Mouse (Mus musculus) liver, embryonic 15.5 days (tissue): ENCODE data around the gene Ece1. TPM values are rescaled to one million over a fixed set of nuclear protein-coding genes. Genes with fewer than 3 reads are reported as not detected.
A peak's percentile ranks its signal among the peaks of the same experiment; 100 is the strongest.

Source experiments
- ATAC-seq: fragments of 200-750 bp; cut with Nextera tagmentation; 2 replicates; pipeline ENCODE4 v1.8.0; 2017; ENCODE audit warnings: moderate number of reproducible peaks, mild to moderate bottlenecking, moderate library complexity; ENCODE audit not compliant: insufficient read depth
- H3K27ac ChIP-seq: fragments of 300-500 bp; sonication (generic); replicated peaks from 2 replicates; pipeline ENCODE4 v1.5.1; 2015; ENCODE audit warnings: mild to moderate bottlenecking, inconsistent platforms
- H3K27me3 ChIP-seq: fragments of 300-500 bp; sonication (generic); 2 replicates; pipeline ENCODE4 v1.6.1; 2015; ENCODE audit warnings: mild to moderate bottlenecking, inconsistent platforms
- H3K36me3 ChIP-seq: fragments of 300-500 bp; sonication (generic); replicated peaks from 2 replicates; pipeline ENCODE4 v1.6.1; 2015; ENCODE audit warnings: moderate library complexity, mild to moderate bottlenecking, inconsistent platforms
- H3K4me1 ChIP-seq: fragments of 300-500 bp; sonication (generic); replicated peaks from 2 replicates; pipeline ENCODE4 v1.6.1; 2015; ENCODE audit warnings: inconsistent platforms
- H3K4me2 ChIP-seq: fragments of 300-500 bp; sonication (generic); 2 replicates; pipeline ENCODE4 v1.6.1; 2015; ENCODE audit warnings: moderate library complexity, mild to moderate bottlenecking, inconsistent platforms
- H3K4me3 ChIP-seq: fragments of 300-500 bp; sonication (generic); replicated peaks from 2 replicates; pipeline ENCODE4 v1.5.1; 2015; ENCODE audit warnings: mild to moderate bottlenecking, inconsistent platforms
- H3K9ac ChIP-seq: fragments of 300-500 bp; sonication (generic); 2 replicates; pipeline ENCODE4 v1.6.1; 2015; ENCODE audit warnings: moderate library complexity, mild to moderate bottlenecking, inconsistent platforms
- H3K9me3 ChIP-seq: fragments of 300-500 bp; sonication (generic); replicated peaks from 2 replicates; pipeline ENCODE4 v1.6.1; 2016; ENCODE audit warnings: inconsistent platforms
- WGBS: fragments of 180-500 bp; shearing (Covaris S2); methylation state at CpG from one replicate; pipeline ENCODE4 v1.1.7; 2015; ENCODE audit warnings: mixed read lengths; ENCODE audit not compliant: insufficient replicate concordance; 5-methylcytosine and 5-hydroxymethylcytosine counted together
- polyA plus RNA-seq: library from polyadenylated mRNA; unstranded; fragments of >200 nt; fragmentation: Nextera tagmentation; extraction: Ambion mirVana; gene quantifications from 2 replicates; pipeline ENCODE4 v1.2.1, GENCODE M21; 2015

The Ece1 gene
- polyA plus RNA-seq, 1 experiment from 2014 or later: 15.1 TPM

DNA sequence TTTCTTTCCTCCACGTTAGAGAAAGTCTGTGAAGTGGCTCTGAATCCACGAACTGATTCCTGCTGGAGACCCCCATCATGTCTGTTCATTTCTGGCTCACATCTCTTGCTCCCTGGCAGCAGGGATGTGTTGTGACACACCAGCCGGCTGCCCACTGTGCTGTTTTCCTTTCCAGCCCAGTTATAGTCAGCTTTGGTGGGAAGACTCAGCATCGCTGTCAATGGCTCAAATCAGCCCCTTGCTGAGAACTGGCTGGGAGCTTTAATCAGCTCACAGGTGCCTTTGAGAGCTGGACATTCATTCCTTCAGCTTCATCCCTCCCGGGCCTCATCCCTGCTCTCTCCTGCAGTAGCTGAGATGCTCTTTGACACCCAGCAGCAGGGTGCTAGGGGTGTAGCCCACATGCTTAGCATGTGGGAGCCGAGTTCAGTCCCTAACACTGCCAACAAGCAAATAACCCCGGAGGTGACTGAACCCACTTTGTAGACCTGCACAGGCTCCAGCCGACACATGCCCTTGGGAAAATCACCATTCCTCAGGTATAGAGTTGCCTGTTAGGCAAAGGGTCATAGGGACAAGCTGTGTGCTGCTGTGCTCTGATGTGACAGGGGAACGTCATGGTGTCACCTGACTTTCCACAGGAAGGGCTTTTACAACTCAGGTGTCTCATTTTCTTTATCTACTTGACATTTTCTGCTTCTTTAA, 80.9 kb downstream of the Ece1 start:
- no peak for ATAC-seq
- no peaks in the 10 kb centered on the region for H3K27me3 ChIP-seq
- peak overlapping the region; percentile 67 for H3K27ac ChIP-seq
- no peak overlapping the region for H3K9ac ChIP-seq
- WGBS: 71% methylated on average over 9 of the region's 9 CpGs
- peaks cover 18% of the 10 kb centered on the region for H3K4me1 ChIP-seq
- H3K4me3 ChIP-seq: no peak overlapping the region
- no peaks in the 10 kb centered on the region for H3K9me3 ChIP-seq
- peaks cover 31% of the 10 kb centered on the region for H3K36me3 ChIP-seq
- H3K4me2 ChIP-seq: no peak overlapping the region

DNA sequence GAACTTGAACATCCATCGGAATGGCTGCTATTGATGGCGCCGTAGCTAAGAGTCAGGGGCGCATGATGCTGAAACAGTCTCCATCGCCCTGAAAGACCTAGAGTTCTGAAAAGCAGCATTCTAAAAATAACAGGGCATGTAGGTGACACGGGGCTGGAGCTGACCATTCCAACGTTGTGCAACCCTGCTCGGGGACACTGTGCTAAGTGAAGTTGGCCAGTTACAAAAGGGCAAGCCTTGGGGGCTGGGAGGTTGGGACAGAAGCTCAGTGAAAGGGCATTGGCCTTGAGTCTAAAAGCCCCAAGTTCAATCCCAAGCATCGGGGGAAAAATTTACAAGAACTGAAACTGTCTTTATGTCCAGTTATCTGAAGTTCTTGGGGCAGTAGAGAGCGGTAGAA, 81.5 kb downstream of the Ece1 start:
- Histone ChIP-seq H3K9me3 (no peaks in the 10 kb centered on the region), H3K4me1 (peaks cover 18% of the 10 kb centered on the region), H3K9ac (no peak overlapping the region), H3K4me3 (no peak overlapping the region), H3K36me3 (peaks cover 26% of the 10 kb centered on the region), H3K4me2 (no peak overlapping the region), H3K27me3 (no peaks in the 10 kb centered on the region), H3K27ac (peak overlapping the region; percentile 67)
- 67% methylated on average over 10 of the region's 10 CpGs for WGBS
- ATAC-seq: peak; percentile 70

DNA sequence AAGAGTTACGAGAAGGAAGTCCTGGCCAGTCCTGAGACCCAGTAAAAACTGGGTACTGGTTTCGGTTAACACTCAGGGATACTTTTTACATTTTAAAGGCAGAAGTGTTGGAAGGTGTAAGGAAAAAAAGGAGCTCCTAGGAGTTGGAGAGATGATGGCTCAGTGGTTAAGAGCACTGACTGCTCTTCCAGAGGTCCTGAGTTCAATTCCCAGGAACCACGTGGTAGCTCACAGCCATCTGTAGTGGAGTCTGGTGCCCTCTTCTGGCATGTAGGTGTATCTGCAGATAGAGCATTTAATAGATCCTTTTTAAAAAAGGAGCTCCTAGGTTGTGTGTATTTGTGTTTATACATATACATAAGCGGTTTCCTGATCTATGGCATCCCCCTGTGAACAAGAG, 83.3 kb downstream of the Ece1 start:
- peaks cover 32% of the 10 kb centered on the region for H3K36me3 ChIP-seq
- WGBS: 50% methylated on average over 4 of the region's 4 CpGs

DNA sequence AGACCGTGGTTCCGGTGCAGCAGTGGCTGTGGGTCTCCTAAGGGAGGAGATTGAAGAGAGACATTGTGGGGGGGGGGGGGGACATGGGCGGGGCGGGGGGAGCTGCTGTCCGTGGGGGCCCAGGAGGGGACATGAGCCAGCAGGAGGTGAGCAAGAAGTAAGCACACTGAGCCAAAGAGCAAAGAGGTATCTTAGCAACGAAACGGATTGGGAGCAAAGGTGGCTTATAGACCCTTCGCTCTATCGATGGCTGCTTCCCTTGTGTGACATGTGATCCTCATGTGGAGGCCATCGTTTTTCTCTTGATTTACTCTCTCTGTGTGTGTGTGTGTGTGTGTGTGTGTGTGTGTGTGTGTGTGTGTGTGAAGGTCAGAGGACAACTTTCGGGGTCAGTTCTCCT, 84.4 kb downstream of the Ece1 start:
- no peak overlapping the region for H3K4me3 ChIP-seq
- H3K4me2 ChIP-seq: no peak overlapping the region
- H3K4me1 ChIP-seq: peaks cover 18% of the 10 kb centered on the region
- 76% methylated on average over 10 of the region's 11 CpGs for WGBS
- no peak overlapping the region for H3K9ac ChIP-seq
- no peak for ATAC-seq
- H3K9me3 ChIP-seq: no peaks in the 10 kb centered on the region
- H3K36me3 ChIP-seq: peaks cover 28% of the 10 kb centered on the region
- no peaks in the 10 kb centered on the region for H3K27me3 ChIP-seq
- no peak overlapping the region for H3K27ac ChIP-seq

More for the DNA sequence above, 83.3 kb downstream of the Ece1 start:
- Histone ChIP-seq H3K9me3 (no peaks in the 10 kb centered on the region), H3K4me3 (no peak overlapping the region), H3K27ac (no peak overlapping the region), H3K27me3 (no peaks in the 10 kb centered on the region), H3K4me2 (no peak overlapping the region), H3K9ac (no peak overlapping the region), H3K4me1 (peaks cover 18% of the 10 kb centered on the region)
- no peak for ATAC-seq

DNA sequence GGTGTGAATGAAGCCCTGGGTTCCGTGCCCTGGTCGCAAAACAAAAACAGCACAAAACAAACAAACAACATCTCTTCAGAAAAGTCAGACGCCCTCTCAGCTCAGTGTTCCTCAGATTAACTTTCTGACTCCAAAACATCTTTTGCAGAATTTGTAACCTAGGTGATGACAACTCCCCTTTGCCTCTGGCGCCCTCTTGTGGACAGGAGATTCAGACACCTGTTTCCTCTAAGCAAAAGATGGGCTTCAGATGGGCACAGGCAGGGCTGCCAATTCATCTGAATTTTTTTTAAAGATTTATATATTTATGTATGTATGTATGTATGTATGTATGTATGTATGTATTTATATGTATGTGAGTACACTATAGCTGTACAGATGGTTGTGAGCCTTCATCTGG, 90.8 kb downstream of the Ece1 start:
- Histone ChIP-seq H3K9ac (no peak overlapping the region), H3K9me3 (no peaks in the 10 kb centered on the region), H3K27ac (no peak overlapping the region), H3K4me2 (no peak overlapping the region), H3K4me1 (peaks cover 19% of the 10 kb centered on the region), H3K27me3 (no peaks in the 10 kb centered on the region), H3K36me3 (peaks cover 24% of the 10 kb centered on the region), H3K4me3 (no peak overlapping the region)
- ATAC-seq: no peak
- WGBS: 36% methylated on average over 4 of the region's 4 CpGs

DNA sequence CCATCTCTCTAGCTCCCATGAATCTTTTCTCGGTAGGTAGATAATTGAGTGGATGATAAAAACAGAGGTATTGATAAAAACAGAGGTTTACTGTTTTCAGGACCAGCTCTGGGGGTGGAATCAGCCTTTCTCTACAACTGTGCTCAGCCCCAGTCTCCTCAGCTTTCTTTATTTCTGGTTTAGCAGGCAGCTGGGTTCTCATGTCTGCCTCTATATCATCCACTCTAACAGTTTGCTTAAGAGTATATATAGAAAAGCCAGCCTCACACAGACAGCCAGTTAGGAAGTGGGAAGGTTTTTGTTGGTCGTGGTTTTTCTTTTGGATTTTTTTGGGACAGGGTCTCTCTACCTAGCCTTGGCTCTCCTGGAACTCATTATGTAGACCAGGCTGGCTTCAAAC, 92.1 kb downstream of the Ece1 start:
- H3K4me3 ChIP-seq: no peak overlapping the region
- WGBS: 46% methylated on average over 2 of the region's 2 CpGs
- peaks cover 19% of the 10 kb centered on the region for H3K4me1 ChIP-seq
- H3K9me3 ChIP-seq: no peaks in the 10 kb centered on the region
- no peak for ATAC-seq
- H3K36me3 ChIP-seq: peaks cover 34% of the 10 kb centered on the region
- no peak overlapping the region for H3K27ac ChIP-seq
- H3K4me2 ChIP-seq: no peak overlapping the region
- H3K9ac ChIP-seq: no peak overlapping the region
- H3K27me3 ChIP-seq: no peaks in the 10 kb centered on the region

DNA sequence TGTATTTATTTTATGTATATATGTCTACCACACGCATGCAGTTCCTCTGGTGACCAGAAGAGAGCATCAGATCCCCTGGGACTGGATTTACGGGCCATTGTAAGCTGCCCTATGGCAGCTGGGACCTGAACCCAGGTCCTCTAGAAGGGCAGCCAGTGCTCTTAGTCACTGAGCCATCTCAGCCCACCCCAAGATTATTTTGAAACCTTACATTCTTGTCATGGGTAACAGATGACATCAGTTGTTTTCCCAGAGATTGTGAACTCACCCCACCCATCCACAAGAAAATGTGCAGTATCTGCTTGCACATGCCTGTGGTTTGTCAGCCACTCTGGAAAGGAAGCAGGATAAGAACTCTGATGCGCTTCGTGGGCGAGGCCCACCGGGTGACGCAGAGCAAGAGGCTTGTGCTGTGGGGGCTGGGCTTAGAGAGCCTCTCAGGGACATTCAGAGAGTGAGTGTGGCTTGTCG, 92.9 kb downstream of the Ece1 start:
- ATAC-seq: peak; percentile 77
- no peaks in the 10 kb centered on the region for H3K9me3 ChIP-seq
- H3K4me1 ChIP-seq: peaks cover 19% of the 10 kb centered on the region
- H3K27me3 ChIP-seq: no peaks in the 10 kb centered on the region
- H3K4me2 ChIP-seq: no peak overlapping the region
- H3K27ac ChIP-seq: 0 out of 2 replicates have a peak overlapping the region, but pooled peaks have one; percentile 21
- H3K36me3 ChIP-seq: peaks cover 36% of the 10 kb centered on the region
- WGBS: 20% methylated on average over 8 of the region's 8 CpGs
- H3K4me3 ChIP-seq: no peak overlapping the region
- H3K9ac ChIP-seq: no peak overlapping the region

DNA sequence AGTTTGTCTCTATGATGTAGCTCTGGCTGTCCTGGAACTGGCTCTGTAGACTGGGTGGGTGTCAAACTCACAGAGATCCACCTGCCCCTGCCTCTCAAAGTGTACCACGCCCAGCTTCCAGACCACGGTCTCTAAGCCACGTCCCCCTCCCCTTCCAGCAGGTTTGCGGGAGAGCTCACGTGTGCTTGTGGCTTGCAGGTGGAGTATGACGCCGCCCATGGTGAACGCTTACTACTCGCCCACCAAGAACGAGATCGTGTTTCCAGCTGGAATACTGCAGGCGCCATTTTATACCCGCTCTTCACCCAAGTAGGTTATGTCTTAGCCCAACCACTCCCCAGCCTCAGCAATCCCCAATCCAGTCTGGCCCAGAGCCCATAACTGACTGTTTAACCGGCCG, 94.2 kb downstream of the Ece1 start:
- Histone ChIP-seq H3K4me3 (no peak overlapping the region), H3K9ac (no peak overlapping the region), H3K4me2 (no peak overlapping the region), H3K4me1 (peaks cover 19% of the 10 kb centered on the region), H3K27me3 (no peaks in the 10 kb centered on the region), H3K36me3 (peaks cover 39% of the 10 kb centered on the region), H3K9me3 (no peaks in the 10 kb centered on the region), H3K27ac (no peak overlapping the region)
- ATAC-seq: no peak
- WGBS: 82% methylated on average over 15 of the region's 15 CpGs

DNA sequence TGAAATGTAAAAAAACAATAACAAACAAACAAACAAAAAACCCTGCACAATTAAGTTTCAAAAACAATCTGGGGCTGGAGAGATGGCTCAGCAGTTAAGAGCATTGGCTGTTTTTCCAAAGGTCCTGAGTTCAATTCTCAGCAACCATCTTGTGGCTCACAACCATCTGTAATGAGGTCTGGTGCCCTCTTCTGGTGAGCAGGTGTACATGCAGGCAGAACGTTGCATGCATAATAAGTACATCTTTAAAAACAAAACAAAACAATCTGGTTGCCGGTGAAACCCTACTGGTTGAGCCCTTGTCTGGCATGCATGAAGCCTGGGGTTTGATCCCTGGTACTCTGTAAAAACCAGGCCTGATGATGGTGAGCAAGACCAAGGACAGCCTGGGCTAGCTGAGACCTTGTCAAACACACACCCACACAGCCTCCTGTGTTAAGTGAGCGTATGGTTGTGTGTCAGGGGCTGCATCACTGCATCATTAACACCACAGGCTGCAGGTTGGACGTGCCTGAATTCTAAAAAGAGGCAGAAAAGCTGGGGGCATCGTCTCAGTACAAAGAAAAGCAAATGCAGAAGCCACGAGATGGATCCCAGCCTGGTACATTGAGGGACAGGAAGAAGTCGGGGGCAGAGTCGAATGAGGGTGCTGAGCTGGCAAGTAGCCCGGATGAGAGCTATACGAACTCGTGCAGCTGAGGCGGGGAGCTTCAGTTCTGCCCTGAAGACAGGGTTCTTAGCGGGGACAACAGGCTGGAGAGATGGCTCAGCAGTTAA, 98.0 kb downstream of the Ece1 start:
- 65% methylated on average over 13 of the region's 13 CpGs for WGBS
- peaks cover 59% of the 10 kb centered on the region for H3K36me3 ChIP-seq
- H3K27ac ChIP-seq: no peak overlapping the region
- H3K4me1 ChIP-seq: peaks cover 7% of the 10 kb centered on the region
- no peak overlapping the region for H3K9ac ChIP-seq
- H3K4me3 ChIP-seq: no peak overlapping the region
- H3K9me3 ChIP-seq: no peaks in the 10 kb centered on the region
- ATAC-seq: no peak
- H3K27me3 ChIP-seq: no peaks in the 10 kb centered on the region
- no peak overlapping the region for H3K4me2 ChIP-seq

DNA sequence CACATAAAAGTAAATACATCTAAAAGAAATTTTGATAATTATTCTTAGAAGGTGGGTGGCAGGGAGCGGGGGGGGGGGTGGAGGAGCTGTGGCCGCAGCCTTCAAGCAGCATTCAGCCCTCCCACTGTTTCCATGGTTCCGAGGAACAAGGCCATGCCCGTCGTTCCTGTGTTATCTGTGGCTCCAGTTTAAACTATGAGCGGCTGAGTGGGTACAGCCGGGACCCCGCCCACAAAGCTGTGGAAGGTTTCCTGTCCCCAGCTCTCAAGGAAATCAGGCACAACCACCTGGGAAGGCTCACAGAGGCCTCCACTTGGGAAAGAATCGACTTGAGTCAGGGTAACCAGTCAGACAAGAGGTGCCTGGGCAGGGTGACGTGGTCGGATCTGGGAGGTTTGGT, 98.7 kb downstream of the Ece1 start:
- Histone ChIP-seq H3K4me2 (no peak overlapping the region), H3K4me1 (peaks cover under 1% of the 10 kb centered on the region; the same call in 1 of the 2 replicates), H3K9ac (no peak overlapping the region), H3K4me3 (no peak overlapping the region), H3K27me3 (no peaks in the 10 kb centered on the region), H3K27ac (no peak overlapping the region), H3K36me3 (peaks cover 57% of the 10 kb centered on the region), H3K9me3 (no peaks in the 10 kb centered on the region)
- ATAC-seq: no peak
- 35% methylated on average over 11 of the region's 11 CpGs for WGBS

DNA sequence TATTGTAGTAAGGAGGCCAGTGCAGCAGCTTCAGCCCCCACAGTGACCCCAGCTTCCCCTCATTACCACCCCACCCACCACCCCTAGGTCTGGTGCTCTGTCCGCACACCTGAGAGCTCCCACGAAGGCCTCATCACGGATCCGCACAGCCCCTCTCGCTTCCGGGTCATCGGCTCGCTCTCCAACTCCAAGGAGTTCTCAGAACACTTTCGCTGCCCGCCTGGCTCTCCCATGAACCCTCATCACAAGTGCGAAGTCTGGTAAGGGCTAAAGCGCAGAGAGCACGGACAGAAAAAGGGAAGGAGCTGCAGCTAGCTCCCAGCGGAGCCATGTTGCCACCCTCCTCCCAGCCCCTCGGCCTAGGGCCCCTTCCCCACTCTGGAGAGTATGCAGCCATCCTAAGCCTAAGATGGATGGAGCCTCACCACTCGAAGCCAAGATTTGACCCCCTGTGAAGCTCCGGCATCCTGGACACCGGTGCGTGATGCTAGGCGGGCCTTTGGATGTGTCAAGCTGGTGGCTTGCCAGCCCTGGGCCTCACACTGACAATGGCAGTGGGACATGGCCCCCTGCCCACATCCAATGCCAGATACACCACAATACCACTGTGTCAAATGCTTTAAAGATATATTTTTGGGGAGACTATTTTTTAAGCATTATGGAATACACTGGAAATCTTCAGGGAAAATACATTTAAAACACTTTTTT, 100.8 kb downstream of the Ece1 start:
- Histone ChIP-seq H3K4me2 (no peak overlapping the region), H3K27ac (no peak overlapping the region), H3K36me3 (peaks cover 49% of the 10 kb centered on the region), H3K9me3 (no peaks in the 10 kb centered on the region), H3K4me3 (no peak overlapping the region), H3K9ac (no peak overlapping the region), H3K4me1 (no peaks in the 10 kb centered on the region; the same call in 1 of the 2 replicates), H3K27me3 (no peaks in the 10 kb centered on the region)
- ATAC-seq: no peak
- WGBS: 87% methylated on average over 20 of the region's 20 CpGs
